Mouse (Mus musculus) testis, adult 2 months (tissue): ENCODE measurements at regions not wholly inside any gene's neighbourhood (a gene's known extent, or its start where the extent isn't known, plus 50 kb on each side); places are given as distances from the start of the nearest gene placed in this dataset.
A peak's percentile ranks its signal among the peaks of the same experiment; 100 is the strongest.

Experiments used
- CTCF ChIP-seq: fragments of 200-500 bp; IDR thresholded peaks from 2 replicates; pipeline ENCODE4 v1.5.1; 2012; ENCODE audit warnings: low read depth, mild to moderate bottlenecking, inconsistent platforms, low read length, moderate library complexity; ENCODE audit not compliant: control insufficient read depth, insufficient read depth, insufficient replicate concordance
- POLR2A ChIP-seq: fragments of 200-500 bp; IDR thresholded peaks from 2 replicates; pipeline ENCODE4 v1.6.1; 2012; ENCODE audit warnings: low read depth, mild to moderate bottlenecking, inconsistent platforms, low read length, moderate library complexity; ENCODE audit not compliant: control insufficient read depth

DNA sequence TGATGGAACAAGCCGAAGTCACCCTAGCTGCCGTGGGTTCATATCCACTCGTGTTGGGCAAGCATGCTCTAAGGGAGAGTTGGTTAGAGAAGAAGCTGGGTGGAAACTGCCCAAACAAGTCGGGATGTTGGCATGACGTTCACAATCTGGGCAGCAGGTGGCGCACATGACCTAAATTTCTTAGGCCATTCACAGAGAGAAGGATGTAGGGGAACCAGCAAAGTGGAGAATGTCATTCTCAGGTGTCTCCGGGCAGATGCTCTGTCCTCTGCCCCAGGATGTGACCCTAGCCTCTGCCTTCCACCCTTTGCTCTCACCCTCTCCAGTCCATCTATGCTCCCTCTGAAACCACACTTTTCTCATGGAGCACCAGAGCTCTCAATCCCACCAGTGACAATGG lies 63.7 kb upstream of the Arntl start:
- TF ChIP-seq CTCF (peak; percentile 80; the same call in 1 of the 2 replicates), POLR2A (no peak)
